Mouse (Mus musculus) E14TG2a.4 (cell line): ENCODE results near the gene Ebpl.
A peak's percentile ranks its signal among the peaks of the same experiment; 100 is the strongest.

ENCODE experiments used
- H3K27me3 ChIP-seq: 2 replicates; pipeline ENCODE4 v1.6.1; 2014; ENCODE audit warnings: low read length, control low read depth; ENCODE audit not compliant: insufficient read depth
- H3K36me3 ChIP-seq: 2 replicates; pipeline ENCODE4 v1.6.1; 2014; ENCODE audit warnings: low read length, control low read depth; ENCODE audit not compliant: insufficient read depth
- H3K4me1 ChIP-seq: replicated peaks from 2 replicates; pipeline ENCODE4 v1.6.1; 2014; ENCODE audit warnings: low read depth, low read length, control low read depth
- H3K4me3 ChIP-seq: replicated peaks from 2 replicates; pipeline ENCODE4 v1.5.1; 2014; ENCODE audit warnings: mild to moderate bottlenecking, low read length
- H3K9me3 ChIP-seq: 2 replicates; pipeline ENCODE4 v1.6.1; 2014; ENCODE audit warnings: low read length, control low read depth
- CTCF ChIP-seq: conservative IDR thresholded peaks from 2 replicates; pipeline ENCODE4 v1.5.1; 2014; ENCODE audit warnings: low read length
- NANOG ChIP-seq: IDR thresholded peaks from 2 replicates; pipeline ENCODE4 v1.6.1; 2014; ENCODE audit warnings: borderline replicate concordance, low read length, mixed read lengths
- POU5F1 ChIP-seq: IDR thresholded peaks from 2 replicates; pipeline ENCODE4 v1.6.1; 2014; ENCODE audit warnings: low read length, borderline replicate concordance

Ebpl gene

GRCm38 (mm10) chr14:61316861-61317260, 43.4 kb downstream of the Ebpl start:
- Histone ChIP-seq H3K36me3 (no peaks in the 10 kb centered on the region), H3K4me1 (peaks cover 31% of the 10 kb centered on the region), H3K27me3 (no peaks in the 10 kb centered on the region), H3K9me3 (no peaks in the 10 kb centered on the region), H3K4me3 (peak overlapping the region; percentile 11; the same call in 1 of the 2 replicates)
- TF ChIP-seq CTCF (peak; percentile 65), POU5F1 (no peak), NANOG (no peak)

GRCm38 (mm10) chr14:61310963-61311362, 49.3 kb downstream of the Ebpl start:
- Histone ChIP-seq H3K27me3 (no peaks in the 10 kb centered on the region), H3K4me1 (peaks cover 41% of the 10 kb centered on the region), H3K36me3 (no peaks in the 10 kb centered on the region), H3K4me3 (peak overlapping the region; percentile 60), H3K9me3 (no peaks in the 10 kb centered on the region)
- TF ChIP-seq CTCF (no peak), POU5F1 (no peak), NANOG (no peak)

- no peaks in the 10 kb centered on the region for H3K9me3 ChIP-seq
- no peak for TF ChIP-seq CTCF
- TF ChIP-seq NANOG: no peak
- TF ChIP-seq POU5F1: no peak
- H3K27me3 ChIP-seq: no peaks in the 10 kb centered on the region
Measured at GRCm38 (mm10) chr14:61310036-61310772, 50.0 kb downstream of the Ebpl start.

GRCm38 (mm10) chr14:61309593-61309992, 50.6 kb downstream of the Ebpl start, which contains the start of gene Arl11:
TSS of gene Arl11 (plus strand) at chr14:61309753.
- peaks cover 37% of the 10 kb centered on the region for H3K4me1 ChIP-seq
- H3K36me3 ChIP-seq: no peaks in the 10 kb centered on the region
- H3K27me3 ChIP-seq: no peaks in the 10 kb centered on the region
- no peaks in the 10 kb centered on the region for H3K9me3 ChIP-seq
- TF ChIP-seq NANOG (no peak), CTCF (no peak), POU5F1 (no peak)
- H3K4me3 ChIP-seq: 0 out of 2 replicates have a peak within 1 kb of the TSS, but pooled peaks have one; percentile 60

More at GRCm38 (mm10) chr14:61310036-61310772, 50.0 kb downstream of the Ebpl start:
- Histone ChIP-seq H3K36me3 (no peaks in the 10 kb centered on the region), H3K4me1 (peaks cover 37% of the 10 kb centered on the region), H3K4me3 (0 out of 2 replicates have a peak overlapping the region, but pooled peaks have one; percentile 60)

- TF ChIP-seq NANOG: no peak
- TF ChIP-seq POU5F1: no peak
- TF ChIP-seq CTCF: no peak
- H3K27me3 ChIP-seq: no peaks in the 10 kb centered on the region
- no peak overlapping the region for H3K4me3 ChIP-seq
- H3K4me1 ChIP-seq: no peaks in the 10 kb centered on the region
- no peaks in the 10 kb centered on the region for H3K36me3 ChIP-seq
- peaks cover 4% of the 10 kb centered on the region for H3K9me3 ChIP-seq
Measured at GRCm38 (mm10) chr14:61303969-61304609, 56.1 kb downstream of the Ebpl start.

GRCm38 (mm10) chr14:61302428-61302827, 57.8 kb downstream of the Ebpl start:
- H3K9me3 ChIP-seq: peaks cover 4% of the 10 kb centered on the region
- no peaks in the 10 kb centered on the region for H3K27me3 ChIP-seq
- no peaks in the 10 kb centered on the region for H3K4me1 ChIP-seq
- no peak overlapping the region for H3K4me3 ChIP-seq
- TF ChIP-seq CTCF: no peak
- TF ChIP-seq NANOG: no peak
- TF ChIP-seq POU5F1: no peak
- no peaks in the 10 kb centered on the region for H3K36me3 ChIP-seq

- peaks cover 4% of the 10 kb centered on the region for H3K9me3 ChIP-seq
- no peaks in the 10 kb centered on the region for H3K36me3 ChIP-seq
- H3K27me3 ChIP-seq: no peaks in the 10 kb centered on the region
- H3K4me3 ChIP-seq: no peak overlapping the region
- TF ChIP-seq POU5F1 (no peak), NANOG (no peak), CTCF (no peak)
- no peaks in the 10 kb centered on the region for H3K4me1 ChIP-seq
Measured at GRCm38 (mm10) chr14:61301323-61301722, 58.9 kb downstream of the Ebpl start.

GRCm38 (mm10) chr14:61299810-61300209, 60.4 kb downstream of the Ebpl start:
- peaks cover 4% of the 10 kb centered on the region for H3K9me3 ChIP-seq
- no peak overlapping the region for H3K4me3 ChIP-seq
- H3K36me3 ChIP-seq: no peaks in the 10 kb centered on the region
- no peaks in the 10 kb centered on the region for H3K4me1 ChIP-seq
- H3K27me3 ChIP-seq: no peaks in the 10 kb centered on the region
- TF ChIP-seq CTCF: no peak
- TF ChIP-seq POU5F1: no peak
- TF ChIP-seq NANOG: no peak
